Mouse (Mus musculus) right cerebral cortex, adult 18-20 months (tissue): ENCODE results near the gene Olfr1357.
"Not testable (repeated sequence)": the region's sequence is repeated elsewhere in the genome, so short reads cannot be mapped to it uniquely, and the experiment has no call there.

ENCODE experiments used
- DNase-seq: peaks from one replicate; pipeline ENCODE4 v3.0.0; 2022; ENCODE audit warnings: mixed read lengths

The Olfr1357 gene

GRCm38 (mm10) chr10:78617974-78618373 lies at the start of gene Olfr1357:
TSS of gene Olfr1357 (minus strand) at chr10:78618074.
- DNase-seq: no peak

DNA sequence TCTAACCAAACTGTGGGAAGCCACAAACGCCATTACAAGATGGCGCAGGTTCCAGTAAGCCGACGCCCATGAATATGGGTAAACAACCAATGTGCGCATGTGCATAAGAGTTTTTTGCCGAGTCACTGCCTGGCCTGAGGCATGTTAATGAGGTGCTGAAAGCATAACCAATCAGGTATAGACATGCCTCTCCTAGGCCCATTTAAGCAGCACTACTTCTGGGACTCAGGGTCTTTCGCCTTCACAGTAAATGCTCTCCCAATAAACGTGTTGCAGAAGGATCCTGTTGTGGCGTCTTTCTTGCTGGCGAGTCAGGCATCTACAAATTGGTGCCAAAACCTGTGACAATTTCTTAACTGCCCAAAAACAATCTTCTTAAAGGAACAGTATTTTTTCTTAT lies 48.8 kb upstream of the Olfr1357 start:
- DNase-seq: not testable (repeated sequence)

GRCm38 (mm10) chr10:78664546-78664945 lies 46.7 kb upstream of the Olfr1357 start:
- DNase-seq: no peak

DNA sequence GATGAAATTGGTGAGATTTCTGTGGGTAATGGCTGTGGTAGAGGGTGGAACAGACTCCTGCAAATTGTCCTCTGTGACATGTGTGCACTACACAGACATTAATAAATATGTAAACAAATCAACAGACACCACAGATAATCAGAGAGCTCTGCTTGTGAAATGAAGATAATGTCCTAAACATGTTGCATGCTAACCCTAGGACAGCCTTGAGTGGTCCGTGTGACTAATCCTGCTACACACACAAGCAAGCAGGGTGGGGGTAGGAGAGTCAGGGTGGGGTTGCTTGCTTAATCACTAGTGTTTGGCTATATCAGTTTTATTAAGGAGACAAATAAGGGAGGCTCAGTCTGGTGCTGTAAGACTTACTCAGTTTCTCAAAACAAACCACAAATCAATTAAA lies 43.3 kb upstream of the Olfr1357 start:
- DNase-seq: no peak

- peak; percentile 62 for DNase-seq
Measured at GRCm38 (mm10) chr10:78632311-78632710, 14.4 kb upstream of the Olfr1357 start.

DNA sequence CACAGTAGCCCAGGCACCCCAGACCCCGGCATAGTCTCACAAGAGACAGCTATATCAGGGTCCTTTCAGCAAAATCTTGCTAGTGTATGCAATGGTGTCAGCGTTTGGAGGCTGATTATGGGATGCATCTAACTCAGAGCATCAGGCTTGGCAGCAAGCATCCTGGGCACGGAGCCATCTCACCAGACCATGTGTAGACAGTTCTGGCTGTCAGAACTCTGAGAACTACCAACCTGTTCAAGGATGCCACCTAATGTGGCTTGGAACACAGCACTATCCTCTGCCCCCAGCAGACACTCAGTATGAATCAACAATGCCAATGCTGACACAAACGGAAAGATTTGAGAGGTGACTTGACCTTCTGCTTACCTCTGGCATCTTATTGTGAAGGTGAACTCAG lies 12.3 kb upstream of the Olfr1357 start:
- no peak for DNase-seq

GRCm38 (mm10) chr10:78623143-78623542 lies 5.3 kb upstream of the Olfr1357 start:
- not testable (repeated sequence) for DNase-seq

GRCm38 (mm10) chr10:78607602-78608001 lies 10.3 kb downstream of the Olfr1357 start:
- DNase-seq: no peak

GRCm38 (mm10) chr10:78605080-78605479 lies 12.8 kb downstream of the Olfr1357 start:
- DNase-seq: peak; percentile 30

DNA sequence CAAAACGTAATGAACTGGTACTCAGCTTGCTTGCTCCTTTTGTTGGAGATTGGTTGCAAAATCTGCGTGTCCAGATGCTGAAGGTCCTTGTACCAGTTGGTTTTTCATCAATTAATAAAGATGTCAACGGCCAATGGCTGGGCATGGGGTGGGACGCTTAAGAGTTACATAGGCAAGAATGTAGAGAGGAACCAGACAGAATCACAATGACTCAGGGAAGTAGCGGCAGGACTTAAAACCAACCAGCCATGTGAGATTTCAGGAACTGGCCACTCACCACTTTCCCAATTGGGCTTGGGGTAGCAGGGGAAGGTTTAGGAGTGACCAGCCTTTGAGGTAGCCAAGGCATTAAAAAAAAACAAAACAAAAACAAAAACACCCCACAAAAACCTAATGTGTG lies 18.0 kb downstream of the Olfr1357 start:
- DNase-seq: no peak

- no peak for DNase-seq
Measured at GRCm38 (mm10) chr10:78594566-78594965, 23.3 kb downstream of the Olfr1357 start.

GRCm38 (mm10) chr10:78594157-78594556 lies 23.7 kb downstream of the Olfr1357 start:
- no peak for DNase-seq

DNA sequence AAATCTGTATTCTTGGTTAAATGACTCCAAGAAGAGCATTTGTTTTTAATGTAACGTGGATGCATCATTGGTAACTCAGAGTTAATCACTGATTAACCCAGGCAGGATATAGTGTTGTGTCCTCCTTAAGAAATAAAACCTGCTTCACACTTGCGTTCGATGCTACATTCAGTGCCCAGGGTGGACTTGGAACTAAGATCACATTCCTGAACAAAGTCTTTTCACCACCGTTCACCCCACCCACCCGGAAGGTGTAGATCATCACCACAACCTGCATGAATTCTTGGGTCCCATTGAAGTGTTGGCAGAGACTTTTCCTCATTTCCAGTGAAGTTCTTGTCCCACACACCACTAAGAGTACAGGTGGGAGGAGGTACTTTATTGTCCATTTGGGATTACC lies 24.1 kb downstream of the Olfr1357 start:
- no peak for DNase-seq

GRCm38 (mm10) chr10:78592856-78593379 lies 25.0 kb downstream of the Olfr1357 start:
- no peak for DNase-seq

DNA sequence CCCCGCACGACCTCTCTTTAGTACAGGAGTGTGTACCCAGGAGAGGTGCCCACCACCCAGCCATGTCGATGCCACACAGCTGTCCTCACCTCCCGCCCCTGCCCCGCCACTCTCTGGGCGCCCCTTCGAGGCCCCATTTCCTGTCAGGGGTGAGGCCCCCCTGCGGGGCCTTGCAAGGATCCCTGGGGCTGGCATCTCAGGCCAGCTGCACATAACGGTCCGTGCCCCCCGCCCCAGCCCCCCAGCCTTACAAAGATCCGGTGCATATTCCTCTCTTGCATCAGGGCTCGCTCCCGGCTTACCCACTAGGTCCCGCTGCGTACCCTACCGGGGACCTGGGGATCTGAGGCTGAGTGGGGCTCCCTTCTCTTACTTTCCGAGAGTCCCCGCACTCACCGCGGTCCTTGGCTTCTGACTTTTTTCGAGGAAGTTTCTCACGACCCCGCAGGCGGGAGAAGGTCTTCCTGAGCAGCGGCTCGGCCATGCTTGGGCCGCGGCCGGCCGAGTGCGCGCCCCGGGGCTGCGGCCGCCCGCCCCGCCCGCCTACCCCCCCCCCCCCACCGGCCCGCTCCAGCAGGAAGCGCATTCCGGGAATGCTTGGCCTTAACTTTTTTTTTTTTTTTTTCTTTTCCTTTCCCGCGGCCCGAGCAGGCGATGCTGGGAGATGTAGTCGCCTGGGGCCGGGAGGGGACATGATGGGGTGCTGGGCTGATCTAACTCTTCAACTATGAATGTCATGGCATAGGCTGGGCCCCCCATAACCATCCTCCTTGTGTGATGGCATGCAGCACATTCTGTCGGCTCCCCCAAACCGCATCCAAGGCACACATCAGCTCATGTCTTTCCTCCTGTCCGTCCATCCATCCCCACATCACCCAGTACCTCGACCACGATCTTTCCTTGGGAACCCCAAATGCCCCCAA lies 26.2 kb downstream of the Olfr1357 start, which contains the start of gene Syde1:
TSS of gene Syde1 (minus strand) at position 559 of the 923 bp plus-strand sequence.
- no peak for DNase-seq

GRCm38 (mm10) chr10:78590744-78591143 lies 27.1 kb downstream of the Olfr1357 start:
- no peak for DNase-seq

- DNase-seq: no peak
Measured at GRCm38 (mm10) chr10:78589901-78590300, 28.0 kb downstream of the Olfr1357 start.

- no peak for DNase-seq
Measured at GRCm38 (mm10) chr10:78589291-78589690, 28.6 kb downstream of the Olfr1357 start.

GRCm38 (mm10) chr10:78586026-78586425 lies 31.8 kb downstream of the Olfr1357 start:
- no peak for DNase-seq

DNA sequence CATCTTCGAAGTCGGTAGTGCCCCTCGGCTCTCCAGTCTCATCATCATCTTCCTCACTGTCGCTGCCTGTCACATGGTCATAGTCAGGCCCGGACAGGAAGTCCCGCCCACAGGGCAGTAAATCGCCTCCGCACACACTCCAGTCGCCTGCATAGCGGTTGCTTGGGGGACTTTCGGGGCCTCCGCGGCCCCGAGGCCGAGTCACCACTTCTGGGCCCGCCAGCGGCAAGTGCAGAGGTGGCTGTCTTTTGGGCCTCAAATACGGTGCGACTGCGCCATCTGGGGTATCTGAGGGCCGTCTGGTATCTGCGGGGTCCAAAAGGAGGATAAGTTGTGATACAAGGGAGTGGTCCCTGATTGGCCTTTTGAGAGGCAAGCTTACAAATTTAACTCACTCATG lies 32.3 kb downstream of the Olfr1357 start:
- DNase-seq: no peak

DNA sequence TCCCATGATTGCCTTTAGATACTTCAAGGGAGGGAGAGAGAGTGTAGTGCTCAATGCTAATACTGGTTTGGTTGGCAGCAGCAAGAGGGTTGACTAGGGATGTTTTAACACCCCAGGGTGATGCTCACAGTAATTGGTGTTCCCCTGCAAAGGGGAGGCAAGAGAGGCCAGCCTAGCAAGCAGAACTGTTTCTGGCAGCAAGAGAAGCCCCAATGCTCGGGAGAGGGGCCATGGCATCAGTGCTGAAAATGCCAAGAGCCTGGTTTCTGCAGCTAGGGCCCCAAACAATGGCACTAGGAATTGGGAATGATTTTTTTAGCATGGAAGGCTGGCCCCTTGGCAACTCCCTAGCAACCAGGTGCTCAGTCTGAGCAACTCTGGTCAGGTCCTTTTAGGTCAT lies 32.9 kb downstream of the Olfr1357 start:
- DNase-seq: no peak

GRCm38 (mm10) chr10:78583939-78584338 lies 33.9 kb downstream of the Olfr1357 start:
- no peak for DNase-seq

DNA sequence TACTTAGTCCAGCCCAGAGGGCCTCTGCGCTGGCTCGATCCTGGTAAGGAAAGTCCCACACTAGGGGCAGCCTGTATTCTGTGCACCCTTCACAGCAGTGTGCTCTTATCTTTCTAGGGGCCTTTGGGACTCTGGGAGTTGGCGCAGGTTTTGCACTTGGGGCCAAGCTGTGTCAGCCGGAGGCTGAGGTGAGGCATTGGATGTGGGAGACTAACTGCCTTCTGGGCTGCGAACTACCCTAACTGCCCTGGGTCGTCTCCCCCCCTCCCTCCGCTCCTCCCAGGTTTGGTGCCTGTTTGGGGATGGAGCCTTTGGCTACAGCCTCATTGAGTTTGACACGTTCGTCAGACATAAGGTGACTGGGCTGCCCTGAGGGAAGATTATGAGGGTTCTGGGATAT lies 34.5 kb downstream of the Olfr1357 start:
- DNase-seq: no peak

GRCm38 (mm10) chr10:78581121-78581520 lies 36.8 kb downstream of the Olfr1357 start:
- no peak for DNase-seq
